8 mouse cellular contexts compared by ENCODE assay signal in the genomic region with DNA sequence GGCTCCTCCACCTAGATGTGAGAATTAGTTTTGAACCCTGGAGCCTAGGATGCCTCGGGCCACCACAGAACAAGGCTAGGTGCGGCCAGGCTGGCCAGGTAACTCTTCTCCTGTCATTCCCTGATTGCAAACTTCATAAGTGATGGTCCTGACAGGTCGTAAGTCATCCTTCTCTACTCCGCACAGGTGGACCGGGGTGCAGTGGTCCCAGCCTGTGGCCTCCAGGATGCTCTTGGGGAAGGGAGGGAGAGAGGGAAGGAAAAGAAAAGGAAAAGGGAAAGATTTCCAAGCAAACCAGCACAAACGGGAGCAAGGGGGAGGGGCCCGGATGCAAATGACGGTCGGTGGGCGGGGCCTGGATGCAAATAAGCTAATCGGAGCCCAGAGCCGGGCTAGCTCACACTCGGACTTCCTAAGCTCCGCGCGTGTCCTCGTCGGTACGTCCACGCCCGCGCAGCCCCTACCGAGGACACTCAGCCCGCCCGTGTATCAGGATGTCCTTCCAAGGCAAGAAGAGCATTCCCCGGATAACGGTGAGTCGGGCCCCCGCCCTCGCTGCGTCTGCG. TPM values are rescaled to one million over a fixed set of nuclear protein-coding genes. Genes with fewer than 3 reads are reported as not detected.
DNase-seq lines count a peak whose midpoint lies in the region; ATAC-seq and TF ChIP-seq lines count a peak whose summit lies in the region.

A gene (plus strand): TSS at position 373 of the 566 bp plus-strand sequence.

- TF ChIP-seq CTCF in lung, embryonic 14.5 days (IDR thresholded peaks at IDR 0.05; ENCODE audit: low read depth), result no peak

- no peak within 1 kb of the TSS for H3K27ac ChIP-seq in lung, embryonic 14.5 days (ENCODE audit: low read depth)
- peak within 1 kb of the TSS; percentile 91 for H3K27ac ChIP-seq in forebrain, embryonic 10.5 days
- no peak within 1 kb of the TSS for H3K27ac ChIP-seq in heart, embryonic 16.5 days (ENCODE audit: low read length)
- no peak within 1 kb of the TSS for H3K27ac ChIP-seq in liver, embryonic 13.5 days

- no peaks in the 10 kb centered on the region for H3K36me3 ChIP-seq in lung, embryonic 14.5 days (ENCODE audit: insufficient read depth)
- peaks cover 27% of the 10 kb centered on the region for H3K36me3 ChIP-seq in forebrain, embryonic 10.5 days (replicated peaks)
- H3K36me3 ChIP-seq in heart, embryonic 16.5 days (ENCODE audit: control insufficient read depth, insufficient read depth), result no peaks in the 10 kb centered on the region
- no peaks in the 10 kb centered on the region for H3K36me3 ChIP-seq in liver, embryonic 13.5 days

- no peaks in the 10 kb centered on the region for H3K9me3 ChIP-seq in lung, embryonic 14.5 days (ENCODE audit: low read depth, low read length)
- no peaks in the 10 kb centered on the region for H3K9me3 ChIP-seq in forebrain, embryonic 10.5 days
- H3K9me3 ChIP-seq in heart, embryonic 16.5 days (replicated peaks; ENCODE audit: control insufficient read depth, low read length), result 0 out of 2 replicates have a peak, but pooled peaks cover 1% of the 10 kb centered on the region
- no peaks in the 10 kb centered on the region for H3K9me3 ChIP-seq in liver, embryonic 13.5 days (replicated peaks)

- H3K4me3 ChIP-seq in lung, embryonic 14.5 days (ENCODE audit: low read depth, low read length), result peak within 1 kb of the TSS; percentile 59
- H3K4me3 ChIP-seq in forebrain, embryonic 10.5 days, result peak within 1 kb of the TSS; percentile 88
- peak within 1 kb of the TSS; percentile 55 for H3K4me3 ChIP-seq in heart, embryonic 16.5 days (ENCODE audit: low read length)
- H3K4me3 ChIP-seq in liver, embryonic 13.5 days (replicated peaks), result peak within 1 kb of the TSS; percentile 37

- H3K4me2 ChIP-seq in lung, embryonic 14.5 days, result peak within 1 kb of the TSS; percentile 89
- H3K4me2 ChIP-seq in heart, embryonic 16.5 days (ENCODE audit: low read depth, low read length), result peak within 1 kb of the TSS; percentile 74
- peak within 1 kb of the TSS; percentile 55 for H3K4me2 ChIP-seq in liver, embryonic 13.5 days

- peak; percentile 87 for ATAC-seq in lung, embryonic 14.5 days (ENCODE audit: insufficient read depth)
- ATAC-seq in heart, embryonic 16.5 days (replicated peaks; ENCODE audit: extremely low read depth, insufficient read depth, low FRiP score), result peak; percentile 65
- ATAC-seq in liver, embryonic 13.5 days (ENCODE audit: low read depth), result no peak

- H3K4me1 ChIP-seq in lung, embryonic 14.5 days (ENCODE audit: insufficient read depth), result no peaks in the 10 kb centered on the region; the same call in 1 of the 2 replicates
- peaks cover 45% of the 10 kb centered on the region for H3K4me1 ChIP-seq in forebrain, embryonic 10.5 days
- H3K4me1 ChIP-seq in heart, embryonic 16.5 days (ENCODE audit: control insufficient read depth, insufficient read depth, low read length), result peaks cover 4% of the 10 kb centered on the region; the same call in 1 of the 2 replicates
- H3K4me1 ChIP-seq in liver, embryonic 13.5 days (replicated peaks), result no peaks in the 10 kb centered on the region; the same call in 1 of the 2 replicates

- H3K27me3 ChIP-seq in lung, embryonic 14.5 days (ENCODE audit: insufficient read depth, low read length), result peaks cover 23% of the 10 kb centered on the region
- H3K27me3 ChIP-seq in forebrain, embryonic 10.5 days (ENCODE audit: poor library complexity, severe bottlenecking), result peaks cover 60% of the 10 kb centered on the region
- peaks cover 48% of the 10 kb centered on the region for H3K27me3 ChIP-seq in heart, embryonic 16.5 days (ENCODE audit: control insufficient read depth, insufficient read depth, low read length)
- H3K27me3 ChIP-seq in liver, embryonic 13.5 days, result peaks cover 62% of the 10 kb centered on the region

- H3K9ac ChIP-seq in lung, embryonic 14.5 days, result peak within 1 kb of the TSS; percentile 57
- peak within 1 kb of the TSS; percentile 59 for H3K9ac ChIP-seq in heart, embryonic 16.5 days (ENCODE audit: low read length)
- H3K9ac ChIP-seq in liver, embryonic 13.5 days, result no peak within 1 kb of the TSS

- 5% methylated on average over 32 of the region's 32 CpGs for whole genome bisulfite sequencing in lung, embryonic 14.5 days
- WGBS in forebrain, embryonic 10.5 days, result 6% methylated on average over 32 of the region's 32 CpGs
- WGBS in heart, embryonic 16.5 days, result 7% methylated on average over 32 of the region's 32 CpGs
- WGBS in liver, embryonic 13.5 days (ENCODE audit: insufficient replicate concordance), result 9% methylated on average over 32 of the region's 32 CpGs

- peak; percentile 89 for DNase-seq in lung, embryonic 14.5 days
- no peak for DNase-seq in lung, postnatal 25 days (ENCODE audit: low spot score)
- peak; percentile 82 for DNase-seq in forebrain, embryonic 10.5 days (ENCODE audit: extremely low spot score, low spot score)
- peak; percentile 89 for DNase-seq in layer of hippocampus, adult 11-12 months (ENCODE audit: low spot score)
- DNase-seq in liver, embryonic 13.5 days, result no peak
- DNase-seq in ovary, postnatal 14 days (ENCODE audit: low spot score), result peak; percentile 37
- DNase-seq in thymus, postnatal 25 days, result no peak

RNA-seq across cellular contexts. Expression of the gene that starts here (rescaled TPM):
- 10.2 and 10.7 TPM in 2 replicates for polyA plus RNA-seq in lung, embryonic 14.5 days (2014; fragmentation: Nextera tagmentation; extraction: Ambion mirVana)
- polyA plus RNA-seq in forebrain, embryonic 10.5 days (2016; fragmentation: Nextera tagmentation; extraction: Ambion mirVana), result 72.5 and 76.5 TPM in 2 replicates
- polyA plus RNA-seq in heart, embryonic 16.5 days (2015; fragmentation: Nextera tagmentation; extraction: Ambion mirVana), result 1.6 and 2.5 TPM in 2 replicates
- 0.86 and 0.92 TPM in 2 replicates for polyA plus RNA-seq in liver, embryonic 13.5 days (2015; fragmentation: Nextera tagmentation; extraction: Ambion mirVana)

Comparison
In these comparisons a context has a peak if more than half of its experiments do, and no peak if none do; other contexts are left out.
1. DNase-seq: peak in lung, embryonic 14.5 days (single experiment), forebrain, embryonic 10.5 days (single experiment), layer of hippocampus, adult 11-12 months (single experiment) and ovary, postnatal 14 days (single experiment); none in lung, postnatal 25 days (single experiment), liver, embryonic 13.5 days (single experiment) and thymus, postnatal 25 days (single experiment).
2. H3K4me3 ChIP-seq: peak in every context shown above with its lines; median percentile 88 in forebrain, embryonic 10.5 days; 59 in lung, embryonic 14.5 days; 55 in heart, embryonic 16.5 days; 37 in liver, embryonic 13.5 days.
3. Peak in every context shown above with its lines, with median percentiles within 50 percentile points of each other: H3K4me2 ChIP-seq.